Mouse (Mus musculus): ENCODE data around the gene Rilp.

- TF ChIP-seq CTCF (IDR thresholded peaks at IDR 0.05) (no peak), EP300 (IDR thresholded peaks at IDR 0.05; ENCODE audit: insufficient read depth, low read depth, low read length) (no peak), POLR2A (IDR thresholded peaks at IDR 0.05; ENCODE audit: insufficient read depth, low read depth, low read length) (no peak)
Measured at GRCm38 (mm10) chr11:75486192-75486591, 23.7 kb upstream of the Rilp start.

Data from heart, adult 2 months (tissue).